Mouse (Mus musculus): Measurements from ENCODE around the gene Cdk5r1. TPM values are rescaled to one million over a fixed set of nuclear protein-coding genes. Genes with fewer than 3 reads are reported as not detected.

Cdk5r1 gene
- polyA plus RNA-seq, 1 experiment from 2014 or later = 2.0 TPM

DNA sequence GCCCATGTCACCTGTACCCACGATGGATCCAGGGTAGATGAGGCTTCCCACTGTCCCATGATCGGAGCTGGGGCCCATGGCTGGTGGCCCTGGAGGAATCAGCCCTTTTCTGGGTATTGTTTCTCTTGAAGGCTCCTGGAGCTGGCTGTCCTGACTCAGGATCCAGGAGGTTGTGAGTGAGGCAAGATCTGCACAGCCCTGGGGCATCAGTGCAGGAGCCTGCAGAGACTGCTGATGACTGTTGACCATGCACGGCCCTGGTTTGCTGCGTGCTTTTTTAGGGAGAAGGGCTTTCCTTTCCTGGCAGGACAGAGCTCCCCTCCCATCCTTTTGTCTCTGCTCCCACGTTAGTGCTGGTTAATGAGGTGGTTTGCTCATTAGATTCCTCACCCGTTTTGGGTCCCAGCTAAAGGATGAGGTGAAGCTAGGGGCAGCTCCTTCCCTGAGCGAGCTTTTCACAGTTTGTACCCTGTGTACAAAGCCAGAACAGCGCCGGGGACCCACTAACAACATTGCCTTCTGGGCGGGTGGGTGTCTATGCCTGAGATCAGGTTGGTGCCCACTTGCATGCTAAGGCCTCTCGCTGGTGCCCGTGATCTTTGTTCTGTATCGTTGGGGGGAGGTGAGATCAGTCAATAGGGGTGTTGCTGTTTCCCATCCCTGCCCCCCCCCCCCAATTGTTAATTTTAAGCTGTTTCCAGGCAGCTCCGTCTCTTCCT is 2.0 kb downstream of the Cdk5r1 start:
- peaks cover 8% of the 10 kb centered on the region for H3K4me1 ChIP-seq (ENCODE audit: control insufficient read depth, insufficient read depth, low read length)
- no peaks in the 10 kb centered on the region for H3K36me3 ChIP-seq (ENCODE audit: control insufficient read depth, insufficient read depth, low read length)
- H3K4me2 ChIP-seq (replicated peaks; ENCODE audit: low read depth, low read length) = no peak overlapping the region; the same call in 1 of the 2 replicates
- ATAC-seq (ENCODE audit: insufficient number of reproducible peaks, insufficient read depth, low FRiP score, low read depth) = no peak
- WGBS = 78% methylated on average over 14 of the region's 14 CpGs
- H3K27ac ChIP-seq (ENCODE audit: low read length) = no peak overlapping the region
- H3K4me3 ChIP-seq (ENCODE audit: low read depth, low read length) = no peak overlapping the region
- H3K9ac ChIP-seq (replicated peaks; ENCODE audit: low read depth, low read length) = no peak overlapping the region
- H3K9me3 ChIP-seq (ENCODE audit: control insufficient read depth, low read depth, low read length) = no peaks in the 10 kb centered on the region
- no peaks in the 10 kb centered on the region for H3K27me3 ChIP-seq (ENCODE audit: control insufficient read depth, insufficient read depth, low read length)

DNA sequence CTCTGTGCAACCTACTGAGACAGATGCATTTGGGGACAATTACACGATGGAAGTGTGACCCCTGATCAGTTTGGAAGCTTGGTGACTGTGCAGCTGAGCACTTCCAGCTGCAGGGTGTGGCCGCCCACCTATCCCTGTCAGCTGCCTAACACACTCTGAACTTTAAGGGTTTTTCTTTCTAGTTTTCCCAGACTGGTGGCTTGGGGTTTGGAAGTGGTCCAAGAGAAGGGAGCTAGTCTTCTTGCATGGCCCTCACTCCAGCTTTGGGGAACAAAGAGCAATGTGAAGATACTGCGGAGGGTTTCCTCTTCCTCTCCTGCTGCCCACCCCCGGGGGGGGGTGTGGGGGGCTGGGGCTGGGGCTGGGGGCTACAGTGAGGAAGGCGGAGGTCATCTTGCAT is 2.6 kb downstream of the Cdk5r1 start:
- H3K9me3 ChIP-seq (ENCODE audit: control insufficient read depth, low read depth, low read length) = no peaks in the 10 kb centered on the region
- no peak for ATAC-seq (ENCODE audit: insufficient number of reproducible peaks, insufficient read depth, low FRiP score, low read depth)
- no peaks in the 10 kb centered on the region for H3K36me3 ChIP-seq (ENCODE audit: control insufficient read depth, insufficient read depth, low read length)
- H3K27me3 ChIP-seq (ENCODE audit: control insufficient read depth, insufficient read depth, low read length) = no peaks in the 10 kb centered on the region
- peaks cover 8% of the 10 kb centered on the region for H3K4me1 ChIP-seq (ENCODE audit: control insufficient read depth, insufficient read depth, low read length)
- 62% methylated on average over 5 of the region's 5 CpGs for WGBS
- no peak overlapping the region for H3K4me3 ChIP-seq (ENCODE audit: low read depth, low read length)
- no peak overlapping the region; the same call in 1 of the 2 replicates for H3K4me2 ChIP-seq (replicated peaks; ENCODE audit: low read depth, low read length)
- no peak overlapping the region for H3K9ac ChIP-seq (replicated peaks; ENCODE audit: low read depth, low read length)
- H3K27ac ChIP-seq (ENCODE audit: low read length) = no peak overlapping the region

DNA sequence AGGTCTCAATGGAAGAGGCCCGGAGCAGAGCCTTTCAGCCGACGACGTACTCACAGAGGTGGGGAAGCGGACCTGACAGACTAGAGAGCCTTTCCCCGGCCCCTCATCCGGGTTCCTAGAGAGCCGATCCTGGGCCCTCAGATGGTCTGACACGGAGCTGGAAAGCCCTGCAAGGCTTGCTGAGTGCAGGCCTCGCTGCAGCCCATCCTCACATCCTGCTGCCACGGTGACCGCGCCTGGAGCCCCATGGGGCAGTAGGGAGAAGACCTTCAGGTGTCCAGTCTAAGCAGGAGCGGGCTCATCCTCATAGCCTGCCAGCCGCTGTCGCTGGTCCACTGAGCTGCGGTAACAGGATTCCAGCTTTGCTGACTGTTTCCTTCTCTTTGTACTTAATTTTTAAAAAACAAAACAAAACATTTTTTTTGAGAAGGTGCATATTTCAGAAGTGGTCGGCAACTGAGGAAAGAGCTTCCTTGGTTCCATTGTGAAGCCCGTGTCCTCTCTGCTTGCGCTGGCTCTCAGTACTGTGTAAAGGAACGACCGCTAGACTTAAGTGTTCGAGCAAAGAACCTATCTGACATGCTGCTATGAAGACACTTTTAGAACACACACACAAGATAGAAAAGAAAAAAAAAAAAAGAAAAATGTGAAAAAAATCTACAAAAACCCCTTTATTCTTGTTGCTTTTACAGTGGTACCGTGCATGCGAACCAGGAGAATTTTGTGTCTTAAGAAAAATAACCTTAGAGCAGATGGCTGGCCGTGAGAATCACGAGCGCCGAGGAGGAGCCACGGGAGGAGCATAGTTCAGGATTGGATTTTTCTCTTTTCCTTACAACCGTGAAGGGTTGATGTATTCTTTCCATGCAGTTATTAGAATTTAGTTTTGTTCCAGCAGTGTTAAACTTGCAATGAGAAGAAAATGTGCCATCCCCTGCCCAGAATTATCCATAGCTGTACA is 3.4 kb downstream of the Cdk5r1 start:
- Histone ChIP-seq H3K27me3 (ENCODE audit: control insufficient read depth, insufficient read depth, low read length) (no peaks in the 10 kb centered on the region), H3K4me3 (ENCODE audit: low read depth, low read length) (no peak overlapping the region), H3K27ac (ENCODE audit: low read length) (no peak overlapping the region), H3K9me3 (ENCODE audit: control insufficient read depth, low read depth, low read length) (no peaks in the 10 kb centered on the region), H3K36me3 (ENCODE audit: control insufficient read depth, insufficient read depth, low read length) (no peaks in the 10 kb centered on the region), H3K4me2 (replicated peaks; ENCODE audit: low read depth, low read length) (no peak overlapping the region; the same call in 1 of the 2 replicates), H3K9ac (replicated peaks; ENCODE audit: low read depth, low read length) (no peak overlapping the region), H3K4me1 (ENCODE audit: control insufficient read depth, insufficient read depth, low read length) (peaks cover 8% of the 10 kb centered on the region)
- WGBS = 85% methylated on average over 31 of the region's 31 CpGs
- no peak for ATAC-seq (ENCODE audit: insufficient number of reproducible peaks, insufficient read depth, low FRiP score, low read depth)

GRCm38 (mm10) chr11:80481409-80482050 is 4.7 kb downstream of the Cdk5r1 start:
- H3K4me3 ChIP-seq (ENCODE audit: low read depth, low read length) = no peak overlapping the region
- no peak overlapping the region for H3K9ac ChIP-seq (replicated peaks; ENCODE audit: low read depth, low read length)
- no peaks in the 10 kb centered on the region for H3K9me3 ChIP-seq (ENCODE audit: control insufficient read depth, low read depth, low read length)
- ATAC-seq (ENCODE audit: insufficient number of reproducible peaks, insufficient read depth, low FRiP score, low read depth) = no peak
- no peak overlapping the region for H3K27ac ChIP-seq (ENCODE audit: low read length)
- no peaks in the 10 kb centered on the region for H3K36me3 ChIP-seq (ENCODE audit: control insufficient read depth, insufficient read depth, low read length)
- no peak overlapping the region for H3K4me2 ChIP-seq (replicated peaks; ENCODE audit: low read depth, low read length)
- WGBS = 77% methylated on average over 13 of the region's 13 CpGs
- H3K27me3 ChIP-seq (ENCODE audit: control insufficient read depth, insufficient read depth, low read length) = no peaks in the 10 kb centered on the region
- H3K4me1 ChIP-seq (ENCODE audit: control insufficient read depth, insufficient read depth, low read length) = peaks cover 8% of the 10 kb centered on the region

DNA sequence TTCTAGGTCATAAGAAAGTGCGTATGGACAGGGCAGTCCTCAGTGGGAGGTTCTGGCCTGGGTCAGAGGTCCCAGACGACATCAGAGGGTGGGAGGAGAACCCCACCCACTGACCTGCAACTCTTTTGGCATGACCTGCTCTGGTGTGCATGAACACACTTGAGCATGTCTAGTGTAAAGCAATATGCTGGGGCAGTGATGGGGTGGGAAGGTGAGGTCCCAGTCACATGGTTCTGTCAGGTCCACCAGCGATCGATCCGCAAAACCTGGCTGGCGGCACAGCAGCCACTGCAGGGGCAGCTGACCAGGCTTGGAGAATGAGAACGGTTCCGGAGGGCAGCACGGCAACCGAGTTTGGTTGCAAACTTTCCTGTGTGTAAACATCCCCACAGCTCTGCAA is 5.5 kb downstream of the Cdk5r1 start:
- 74% methylated on average over 10 of the region's 10 CpGs for WGBS
- Histone ChIP-seq H3K36me3 (ENCODE audit: control insufficient read depth, insufficient read depth, low read length) (no peaks in the 10 kb centered on the region), H3K9ac (replicated peaks; ENCODE audit: low read depth, low read length) (no peak overlapping the region), H3K9me3 (ENCODE audit: control insufficient read depth, low read depth, low read length) (no peaks in the 10 kb centered on the region), H3K4me1 (ENCODE audit: control insufficient read depth, insufficient read depth, low read length) (peaks cover 8% of the 10 kb centered on the region), H3K27ac (ENCODE audit: low read length) (no peak overlapping the region), H3K4me3 (ENCODE audit: low read depth, low read length) (no peak overlapping the region), H3K27me3 (ENCODE audit: control insufficient read depth, insufficient read depth, low read length) (no peaks in the 10 kb centered on the region), H3K4me2 (replicated peaks; ENCODE audit: low read depth, low read length) (no peak overlapping the region)
- no peak for ATAC-seq (ENCODE audit: insufficient number of reproducible peaks, insufficient read depth, low FRiP score, low read depth)

GRCm38 (mm10) chr11:80482921-80483320 is 6.1 kb downstream of the Cdk5r1 start:
- Histone ChIP-seq H3K9me3 (ENCODE audit: control insufficient read depth, low read depth, low read length) (no peaks in the 10 kb centered on the region), H3K4me3 (ENCODE audit: low read depth, low read length) (no peak overlapping the region), H3K27me3 (ENCODE audit: control insufficient read depth, insufficient read depth, low read length) (no peaks in the 10 kb centered on the region), H3K27ac (ENCODE audit: low read length) (no peak overlapping the region), H3K4me1 (ENCODE audit: control insufficient read depth, insufficient read depth, low read length) (peaks cover 3% of the 10 kb centered on the region), H3K36me3 (ENCODE audit: control insufficient read depth, insufficient read depth, low read length) (no peaks in the 10 kb centered on the region), H3K4me2 (replicated peaks; ENCODE audit: low read depth, low read length) (no peak overlapping the region), H3K9ac (replicated peaks; ENCODE audit: low read depth, low read length) (no peak overlapping the region)
- 76% methylated on average over 7 of the region's 7 CpGs for WGBS
- ATAC-seq (ENCODE audit: insufficient number of reproducible peaks, insufficient read depth, low FRiP score, low read depth) = no peak

- Histone ChIP-seq H3K36me3 (ENCODE audit: control insufficient read depth, insufficient read depth, low read length) (no peaks in the 10 kb centered on the region), H3K4me2 (replicated peaks; ENCODE audit: low read depth, low read length) (no peak overlapping the region), H3K9me3 (ENCODE audit: control insufficient read depth, low read depth, low read length) (no peaks in the 10 kb centered on the region), H3K4me3 (ENCODE audit: low read depth, low read length) (no peak overlapping the region), H3K4me1 (ENCODE audit: control insufficient read depth, insufficient read depth, low read length) (no peaks in the 10 kb centered on the region), H3K27me3 (ENCODE audit: control insufficient read depth, insufficient read depth, low read length) (no peaks in the 10 kb centered on the region), H3K27ac (ENCODE audit: low read length) (no peak overlapping the region), H3K9ac (replicated peaks; ENCODE audit: low read depth, low read length) (no peak overlapping the region)
- 77% methylated on average over 6 of the region's 6 CpGs for WGBS
- ATAC-seq (ENCODE audit: insufficient number of reproducible peaks, insufficient read depth, low FRiP score, low read depth) = no peak
Measured at GRCm38 (mm10) chr11:80483536-80484067, 6.8 kb downstream of the Cdk5r1 start.

- no peak overlapping the region for H3K27ac ChIP-seq (ENCODE audit: low read length)
- no peak overlapping the region for H3K9ac ChIP-seq (replicated peaks; ENCODE audit: low read depth, low read length)
- H3K36me3 ChIP-seq (ENCODE audit: control insufficient read depth, insufficient read depth, low read length) = no peaks in the 10 kb centered on the region
- no peak overlapping the region for H3K4me3 ChIP-seq (ENCODE audit: low read depth, low read length)
- 50% methylated on average over 12 of the region's 12 CpGs for WGBS
- no peaks in the 10 kb centered on the region for H3K4me1 ChIP-seq (ENCODE audit: control insufficient read depth, insufficient read depth, low read length)
- no peak overlapping the region for H3K4me2 ChIP-seq (replicated peaks; ENCODE audit: low read depth, low read length)
- no peaks in the 10 kb centered on the region for H3K27me3 ChIP-seq (ENCODE audit: control insufficient read depth, insufficient read depth, low read length)
- no peaks in the 10 kb centered on the region for H3K9me3 ChIP-seq (ENCODE audit: control insufficient read depth, low read depth, low read length)
- ATAC-seq (ENCODE audit: insufficient number of reproducible peaks, insufficient read depth, low FRiP score, low read depth) = no peak
Measured at GRCm38 (mm10) chr11:80484191-80484791, 7.5 kb downstream of the Cdk5r1 start.

Measured in stomach, embryonic 14.5 days (tissue).